Mouse (Mus musculus) MEL (cell line): ENCODE measurements at regions not wholly inside any gene's neighbourhood (a gene's known extent, or its start where the extent isn't known, plus 50 kb on each side); places are given as distances from the start of the nearest gene placed in this dataset.

Experiments
- DNase-seq: peaks from one replicate; pipeline ENCODE4 v3.0.0; 2011; ENCODE audit warnings: low read depth, low spot score
- H3K27ac ChIP-seq: 2 replicates; pipeline ENCODE4 v1.5.1; 2012; ENCODE audit warnings: low read depth, mild to moderate bottlenecking, control low read depth, low read length, moderate library complexity; ENCODE audit not compliant: control insufficient read depth
- H3K27me3 ChIP-seq, 2 experiments: fragments of 150-350 bp in 1 of 2; sonication (generic) in 1 of 2; 2 replicates each; pipeline ENCODE4 v1.6.1; 2012; ENCODE audit warnings: low read length in 2 of 2, mild to moderate bottlenecking in 2 of 2, improper control_type of control experiment in 1 of 2, moderate library complexity in 1 of 2; ENCODE audit not compliant: insufficient read depth in 2 of 2, control insufficient read depth in 1 of 2
- H3K36me3 ChIP-seq, 2 experiments: 2 replicates each; pipeline ENCODE4 v1.6.1; 2012 to 2014; ENCODE audit warnings: low read length in 2 of 2, improper control_type of control experiment in 1 of 2, inconsistent platforms in 1 of 2, mild to moderate bottlenecking in 1 of 2; ENCODE audit not compliant: insufficient read depth in 2 of 2, control insufficient read depth in 1 of 2
- H3K4me1 ChIP-seq, 2 experiments: fragments of 150-350 bp in 1 of 2; sonication (generic) in 1 of 2; 2 replicates each; pipeline ENCODE4 v1.6.1; 2012; ENCODE audit warnings: low read length in 2 of 2, improper control_type of control experiment in 1 of 2, mild to moderate bottlenecking in 1 of 2; ENCODE audit not compliant: insufficient read depth in 2 of 2, control insufficient read depth in 1 of 2
- H3K4me3 ChIP-seq, 2 experiments: fragments of 150-350 bp in 1 of 2; sonication (generic) in 1 of 2; 2 replicates each; pipeline ENCODE4 v1.5.1; 2012; ENCODE audit warnings: low read depth in 2 of 2, low read length in 2 of 2, mild to moderate bottlenecking in 2 of 2, moderate library complexity in 2 of 2, control low read depth in 1 of 2, improper control_type of control experiment in 1 of 2; ENCODE audit not compliant: control insufficient read depth in 1 of 2, insufficient read depth in 1 of 2
- H3K79me2 ChIP-seq: 2 replicates; pipeline ENCODE4 v1.6.1; 2012; ENCODE audit warnings: mild to moderate bottlenecking, low read length, moderate library complexity; ENCODE audit not compliant: control insufficient read depth, poor library complexity, insufficient read depth
- H3K9ac ChIP-seq: 2 replicates; pipeline ENCODE4 v1.6.1; 2012; ENCODE audit warnings: low read depth, mild to moderate bottlenecking, control low read depth, low read length, moderate library complexity; ENCODE audit not compliant: control insufficient read depth, poor library complexity, severe bottlenecking
- H3K9me3 ChIP-seq: fragments of 150-350 bp; sonication (generic); replicated peaks from 2 replicates; pipeline ENCODE4 v1.6.1; 2012; ENCODE audit warnings: mild to moderate bottlenecking, low read length, improper control_type of control experiment, moderate library complexity; ENCODE audit not compliant: insufficient read depth
- CHD1 ChIP-seq: IDR thresholded peaks from 2 replicates; pipeline ENCODE4 v1.6.1; 2012; ENCODE audit warnings: low read depth, mild to moderate bottlenecking, inconsistent platforms, low read length, improper control_type of control experiment
- CTCF ChIP-seq, 3 experiments: IDR thresholded peaks in 2 of 3; conservative IDR thresholded peaks in 1 of 3; 2 replicates each; pipeline ENCODE4 v1.5.1; 2011 to 2012; ENCODE audit warnings: low read length in 3 of 3, low read depth in 2 of 3, mild to moderate bottlenecking in 2 of 3, improper control_type of control experiment in 1 of 3, inconsistent platforms in 1 of 3, mixed read lengths in 1 of 3, moderate library complexity in 1 of 3; ENCODE audit not compliant: control insufficient read depth in 1 of 3, insufficient read depth in 1 of 3, poor library complexity in 1 of 3, severe bottlenecking in 1 of 3
- ELF1 ChIP-seq: IDR thresholded peaks from 2 replicates; pipeline ENCODE4 v1.6.1; 2014; ENCODE audit warnings: low read depth, mild to moderate bottlenecking, inconsistent platforms, low read length, improper control_type of control experiment, moderate library complexity
- EP300 ChIP-seq, 2 experiments: IDR thresholded peaks; 2 replicates each; pipeline ENCODE4 v1.6.1; 2011; ENCODE audit warnings: improper control_type of control experiment in 2 of 2, low read length in 2 of 2, low read depth in 1 of 2, mild to moderate bottlenecking in 1 of 2
- ETS1 ChIP-seq: IDR thresholded peaks from 2 replicates; pipeline ENCODE4 v1.6.1; 2012; ENCODE audit warnings: low read depth, mild to moderate bottlenecking, inconsistent platforms, low read length, improper control_type of control experiment, moderate library complexity
- GABPA ChIP-seq: IDR thresholded peaks from 2 replicates; pipeline ENCODE4 v1.6.1; 2012; ENCODE audit warnings: low read depth, mild to moderate bottlenecking, inconsistent platforms, low read length, improper control_type of control experiment, moderate library complexity
- HCFC1 ChIP-seq: IDR thresholded peaks from 2 replicates; pipeline ENCODE4 v1.6.1; 2012; ENCODE audit warnings: low read depth, mild to moderate bottlenecking, inconsistent platforms, low read length, improper control_type of control experiment, moderate library complexity
- JUND ChIP-seq: IDR thresholded peaks from 2 replicates; pipeline ENCODE4 v1.6.1; 2011; ENCODE audit warnings: low read depth, mild to moderate bottlenecking, improper control_type of control experiment, low read length
- MAX ChIP-seq: IDR thresholded peaks from 2 replicates; pipeline ENCODE4 v1.6.1; 2011; ENCODE audit warnings: low read length, improper control_type of control experiment
- MAZ ChIP-seq: IDR thresholded peaks from 2 replicates; pipeline ENCODE4 v1.6.1; 2012; ENCODE audit warnings: low read depth, mild to moderate bottlenecking, inconsistent platforms, low read length, improper control_type of control experiment
- MYB ChIP-seq: IDR thresholded peaks from 2 replicates; pipeline ENCODE4 v1.6.1; 2011; ENCODE audit warnings: mild to moderate bottlenecking, low read depth, low read length, improper control_type of control experiment
- NRF1 ChIP-seq: IDR thresholded peaks from 2 replicates; pipeline ENCODE4 v1.6.1; 2014; ENCODE audit warnings: low read depth, mild to moderate bottlenecking, inconsistent platforms, low read length, improper control_type of control experiment, moderate library complexity; ENCODE audit not compliant: poor library complexity, insufficient read depth, severe bottlenecking
- POLR2A ChIP-seq, 2 experiments: IDR thresholded peaks; 2 replicates each; pipeline ENCODE4 v1.6.1; 2011 to 2012; ENCODE audit warnings: low read length in 2 of 2, mild to moderate bottlenecking in 2 of 2, control low read depth in 1 of 2, improper control_type of control experiment in 1 of 2, low read depth in 1 of 2, moderate library complexity in 1 of 2; ENCODE audit not compliant: control insufficient read depth in 1 of 2, insufficient read depth in 1 of 2, poor library complexity in 1 of 2
- POLR2AphosphoS2 ChIP-seq: IDR thresholded peaks from 2 replicates; pipeline ENCODE4 v1.6.1; 2011; ENCODE audit warnings: low read length, improper control_type of control experiment
- POLR2AphosphoS5 ChIP-seq: IDR thresholded peaks from 2 replicates; pipeline ENCODE4 v1.6.1; 2012; ENCODE audit warnings: low read depth, borderline replicate concordance, mild to moderate bottlenecking, inconsistent platforms, low read length, moderate library complexity, mixed read lengths
- RAD21 ChIP-seq: IDR thresholded peaks from 2 replicates; pipeline ENCODE4 v1.6.1; 2011; ENCODE audit warnings: mild to moderate bottlenecking, low read depth, low read length, improper control_type of control experiment
- RCOR1 ChIP-seq: IDR thresholded peaks from 2 replicates; pipeline ENCODE4 v1.6.1; 2012; ENCODE audit warnings: low read depth, mild to moderate bottlenecking, inconsistent platforms, low read length, improper control_type of control experiment
- SIN3A ChIP-seq: IDR thresholded peaks from 2 replicates; pipeline ENCODE4 v1.6.1; 2012; ENCODE audit warnings: low read length, improper control_type of control experiment, inconsistent platforms
- TCF12 ChIP-seq: IDR thresholded peaks from 2 replicates; pipeline ENCODE4 v1.6.1; 2014; ENCODE audit warnings: low read depth, mild to moderate bottlenecking, inconsistent platforms, low read length, improper control_type of control experiment, moderate library complexity
- ZMIZ1 ChIP-seq: IDR thresholded peaks from 2 replicates; pipeline ENCODE4 v1.6.1; 2012; ENCODE audit warnings: low read depth, mild to moderate bottlenecking, inconsistent platforms, low read length, improper control_type of control experiment, moderate library complexity
- ZNF384 ChIP-seq: IDR thresholded peaks from 2 replicates; pipeline ENCODE4 v1.6.1; 2012; ENCODE audit warnings: low read depth, mild to moderate bottlenecking, inconsistent platforms, low read length, improper control_type of control experiment

- no peak overlapping the region for H3K4me3 ChIP-seq
- no peaks in the 10 kb centered on the region for H3K27me3 ChIP-seq
- no peak overlapping the region for H3K27ac ChIP-seq
- no peak overlapping the region for H3K9ac ChIP-seq
- no peak for DNase-seq
- TF ChIP-seq TCF12 (no peak), POLR2A (IDR thresholded peaks at IDR 0.05; ENCODE audit: control insufficient read depth in 1 of 2, insufficient read depth in 1 of 2, low read depth in 1 of 2, low read length in 2 of 2, poor library complexity in 1 of 2) (no peak), RAD21 (no peak), EP300 (IDR thresholded peaks at IDR 0.05; ENCODE audit: low read depth in 1 of 2, low read length in 2 of 2) (no peak)
- no peaks in the 10 kb centered on the region for H3K9me3 ChIP-seq
- H3K79me2 ChIP-seq = no peaks in the 10 kb centered on the region
- H3K4me1 ChIP-seq = no peaks in the 10 kb centered on the region
- no peaks in the 10 kb centered on the region for H3K36me3 ChIP-seq
These were observed 158.8 kb downstream of the Map2k4 start for GRCm38 (mm10) chr11:65629320-65629719.

GRCm38 (mm10) chr11:65618976-65619375 is 169.1 kb downstream of the Map2k4 start:
- no peak for DNase-seq
- no peak overlapping the region for H3K27ac ChIP-seq
- no peak overlapping the region for H3K9ac ChIP-seq
- no peak overlapping the region for H3K4me3 ChIP-seq
- TF ChIP-seq HCFC1 = no peak
- no peak for TF ChIP-seq NRF1
- TF ChIP-seq ZMIZ1 = no peak
- TF ChIP-seq MAX = no peak
- TF ChIP-seq GABPA = no peak
- TF ChIP-seq MAZ = no peak
- TF ChIP-seq POLR2AphosphoS5 = no peak
- TF ChIP-seq RCOR1 = no peak
- no peak for TF ChIP-seq CHD1
- TF ChIP-seq ETS1 = no peak
- no peak for TF ChIP-seq EP300 (IDR thresholded peaks at IDR 0.05; ENCODE audit: low read depth in 1 of 2, low read length in 2 of 2)
- TF ChIP-seq POLR2AphosphoS2 = no peak
- TF ChIP-seq ELF1 = no peak
- no peak for TF ChIP-seq ZNF384
- TF ChIP-seq JUND = no peak
- TF ChIP-seq MYB = no peak
- TF ChIP-seq CTCF (IDR thresholded peaks at IDR 0.05 in 2 of 3, conservative IDR thresholded peaks at IDR 0.05 in 1 of 3; ENCODE audit: control insufficient read depth in 1 of 3, insufficient read depth in 1 of 3, low read depth in 2 of 3, low read length in 3 of 3, poor library complexity in 1 of 3, severe bottlenecking in 1 of 3) = no peak
- no peak for TF ChIP-seq SIN3A
- no peaks in the 10 kb centered on the region for H3K4me1 ChIP-seq
- H3K9me3 ChIP-seq = no peaks in the 10 kb centered on the region
- H3K79me2 ChIP-seq = no peaks in the 10 kb centered on the region
- H3K27me3 ChIP-seq = no peaks in the 10 kb centered on the region
- H3K36me3 ChIP-seq = no peaks in the 10 kb centered on the region
